Mouse (Mus musculus): ENCODE measurements around the gene Daxx.
A peak's percentile ranks its signal among the peaks of the same experiment; 100 is the strongest.
"Not testable (repeated sequence)": the region's sequence is repeated elsewhere in the genome, so short reads cannot be mapped to it uniquely, and the experiment has no call there.

Gene Daxx

DNA sequence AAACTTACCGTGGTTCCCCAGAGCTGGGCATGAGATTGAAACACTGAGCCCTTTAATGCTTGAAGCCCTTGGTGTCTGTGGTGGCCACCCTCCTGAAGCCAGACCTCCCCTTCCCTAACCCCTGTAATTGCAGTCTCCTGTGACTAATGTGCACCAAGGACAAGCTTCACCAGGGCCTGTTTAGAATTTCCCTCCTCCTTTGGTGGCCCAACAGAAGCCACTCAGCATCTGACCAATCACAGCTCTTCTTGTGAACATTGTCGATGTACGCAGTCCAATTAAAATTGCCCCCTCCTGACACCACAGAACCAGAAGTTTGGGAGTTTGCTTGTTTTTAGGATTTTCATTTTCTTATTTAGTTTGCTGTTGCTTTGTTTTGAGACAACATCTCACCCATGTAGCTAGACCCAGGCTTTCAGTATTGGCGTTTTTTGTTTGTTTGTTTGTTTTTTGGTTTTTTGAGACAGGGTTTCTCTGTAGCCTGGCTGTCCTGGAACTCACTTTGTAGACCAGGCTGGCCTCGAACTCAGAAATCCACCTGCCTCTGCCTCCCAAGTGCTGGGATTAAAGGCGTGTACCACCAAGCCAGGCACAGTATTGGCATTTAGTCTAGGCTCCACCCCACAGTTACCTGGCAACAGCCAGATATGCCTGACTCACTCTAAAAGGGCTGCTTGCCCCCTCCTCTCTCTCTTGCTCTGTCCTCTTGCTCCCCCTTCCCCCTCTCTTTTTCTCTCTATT, 5.1 kb upstream of the Daxx start:
- not testable (repeated sequence) for DNase-seq

DNA sequence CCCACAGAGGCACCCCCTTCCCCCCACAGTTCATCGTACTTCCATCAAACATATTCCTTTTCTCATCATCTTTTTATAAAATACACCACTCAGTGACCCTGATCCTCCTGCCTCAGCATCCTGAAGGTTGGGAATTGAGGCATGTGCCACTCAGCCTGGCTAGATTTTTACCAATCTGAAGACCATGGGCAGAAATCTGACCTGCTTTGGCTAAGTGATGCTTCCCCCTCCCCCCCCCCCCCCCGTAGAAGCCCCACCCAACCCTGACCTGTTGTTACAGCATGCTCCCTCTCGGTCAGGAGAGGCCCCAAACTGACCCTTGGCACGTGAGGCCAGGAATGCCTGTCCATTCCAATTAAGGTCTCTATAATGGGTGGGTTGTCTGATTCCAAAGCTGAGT, 4.4 kb upstream of the Daxx start, which contains the start of gene Platr17:
TSS of gene Platr17 (plus strand) at position 301 of the 400 bp plus-strand sequence.
- DNase-seq = not testable (repeated sequence)

DNA sequence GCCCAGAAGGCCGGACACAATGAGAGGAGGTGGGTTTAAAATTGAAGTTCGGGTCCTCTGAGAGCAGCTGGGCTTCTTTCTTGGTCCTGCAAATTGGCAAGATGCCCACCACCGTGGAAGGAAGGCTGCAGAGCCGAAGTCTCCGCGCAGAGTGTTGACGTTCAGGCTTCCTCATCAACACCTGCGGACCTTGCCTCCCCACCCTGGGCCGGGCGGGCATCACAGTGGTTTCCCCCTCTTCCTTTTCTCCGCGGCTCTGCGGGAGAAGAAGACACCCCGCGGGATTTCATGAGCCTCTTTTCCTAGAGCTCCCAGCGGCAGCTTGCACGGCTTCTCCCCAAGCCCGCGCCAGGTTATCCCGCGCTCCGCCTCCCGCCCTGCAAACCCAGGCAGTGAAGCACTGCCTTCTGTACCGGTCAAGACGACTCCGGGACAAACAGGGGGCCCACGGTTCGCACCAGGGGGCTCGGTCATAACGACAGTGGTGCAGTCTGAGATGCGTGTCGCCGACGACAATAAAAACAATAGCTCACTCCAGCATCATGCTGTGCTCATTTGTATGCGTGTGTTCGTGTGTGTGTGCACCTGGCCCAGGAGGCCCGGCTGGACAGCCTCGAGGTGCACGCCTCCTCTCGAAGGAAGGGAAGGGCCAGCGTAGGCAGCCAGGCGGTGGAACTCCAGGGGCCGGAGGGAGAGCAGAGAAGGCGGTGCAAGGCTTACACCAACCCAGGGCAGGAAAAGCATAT, 710 bp upstream of the Daxx start:
- peak; percentile 52 to 55 for DNase-seq

DNA sequence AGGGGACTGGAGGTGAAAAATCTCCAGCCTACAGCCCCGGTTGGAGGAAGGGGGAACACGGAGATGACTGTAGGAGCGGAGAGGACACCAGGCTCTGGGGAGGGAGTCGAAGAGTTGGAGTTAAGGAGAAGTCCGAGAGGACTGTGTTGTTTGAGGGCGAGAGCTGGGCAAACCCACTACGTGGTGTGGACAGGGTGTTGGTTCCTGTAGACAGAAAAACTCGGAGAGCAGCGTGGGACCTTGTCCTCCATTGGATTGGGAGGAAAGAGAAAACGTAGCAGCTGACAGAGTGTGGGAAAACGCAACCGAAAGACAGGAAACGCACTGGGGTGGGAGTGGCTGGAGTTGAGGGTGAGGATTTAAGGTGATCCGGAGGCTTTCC, 646 bp downstream of the Daxx start:
- DNase-seq = peak; percentile 62 to 68

DNA sequence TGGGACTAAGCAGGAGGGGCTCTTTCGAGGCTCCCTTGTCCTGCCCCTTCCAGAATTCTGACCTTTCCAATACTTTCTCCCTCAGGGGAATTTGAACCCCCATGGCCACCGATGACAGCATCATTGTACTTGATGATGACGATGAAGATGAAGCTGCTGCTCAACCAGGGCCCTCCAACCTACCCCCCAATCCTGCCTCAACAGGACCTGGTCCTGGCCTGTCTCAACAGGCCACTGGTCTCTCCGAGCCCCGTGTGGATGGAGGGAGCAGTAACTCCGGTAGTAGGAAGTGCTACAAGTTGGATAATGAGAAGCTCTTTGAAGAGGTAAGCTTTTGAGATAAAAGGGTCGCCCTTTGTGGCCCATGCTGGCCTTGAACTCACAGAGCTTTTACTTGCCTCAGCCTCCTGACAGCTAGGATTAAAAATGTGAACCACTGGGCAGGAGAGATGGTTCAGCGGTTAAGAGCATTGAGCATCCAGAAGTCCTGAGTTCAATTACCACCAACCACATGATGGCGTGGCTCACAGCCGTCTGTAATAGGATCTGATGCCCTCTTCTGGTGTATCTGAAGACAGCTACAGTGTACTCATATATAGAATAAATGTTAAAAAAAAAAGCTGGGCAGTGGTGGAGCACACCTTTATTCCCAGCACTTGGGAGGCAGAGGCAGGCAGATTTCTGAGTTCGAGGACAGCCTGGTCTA, 1.3 kb downstream of the Daxx start:
- no peak for DNase-seq

DNA sequence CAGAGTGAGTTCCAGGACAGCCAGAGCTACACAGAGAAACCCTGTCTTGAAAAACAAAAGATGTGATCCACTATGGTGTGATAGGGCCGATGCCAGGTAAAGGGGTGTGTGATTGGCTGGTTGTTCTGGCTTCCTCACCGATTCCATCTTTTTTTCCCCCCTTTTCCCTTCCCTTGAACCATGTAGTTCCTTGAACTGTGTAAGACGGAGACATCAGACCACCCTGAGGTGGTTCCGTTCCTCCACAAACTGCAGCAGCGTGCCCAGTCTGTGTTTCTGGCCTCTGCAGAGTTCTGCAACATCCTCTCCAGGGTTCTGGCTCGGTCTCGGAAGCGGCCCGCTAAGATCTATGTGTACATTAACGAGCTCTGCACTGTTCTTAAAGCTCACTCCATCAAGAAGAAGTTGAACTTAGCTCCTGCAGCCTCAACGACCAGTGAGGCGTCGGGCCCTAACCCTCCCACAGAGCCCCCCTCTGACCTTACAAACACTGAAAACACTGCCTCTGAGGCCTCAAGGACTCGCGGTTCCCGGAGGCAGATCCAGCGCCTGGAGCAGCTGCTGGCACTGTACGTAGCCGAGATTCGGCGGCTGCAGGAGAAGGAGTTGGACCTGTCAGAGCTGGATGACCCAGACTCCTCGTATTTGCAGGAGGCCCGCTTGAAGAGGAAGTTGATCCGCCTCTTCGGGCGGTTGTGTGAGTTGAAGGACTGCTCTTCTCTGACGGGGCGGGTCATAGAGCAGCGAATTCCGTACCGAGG, 2.0 kb downstream of the Daxx start:
- DNase-seq = no peak

DNA sequence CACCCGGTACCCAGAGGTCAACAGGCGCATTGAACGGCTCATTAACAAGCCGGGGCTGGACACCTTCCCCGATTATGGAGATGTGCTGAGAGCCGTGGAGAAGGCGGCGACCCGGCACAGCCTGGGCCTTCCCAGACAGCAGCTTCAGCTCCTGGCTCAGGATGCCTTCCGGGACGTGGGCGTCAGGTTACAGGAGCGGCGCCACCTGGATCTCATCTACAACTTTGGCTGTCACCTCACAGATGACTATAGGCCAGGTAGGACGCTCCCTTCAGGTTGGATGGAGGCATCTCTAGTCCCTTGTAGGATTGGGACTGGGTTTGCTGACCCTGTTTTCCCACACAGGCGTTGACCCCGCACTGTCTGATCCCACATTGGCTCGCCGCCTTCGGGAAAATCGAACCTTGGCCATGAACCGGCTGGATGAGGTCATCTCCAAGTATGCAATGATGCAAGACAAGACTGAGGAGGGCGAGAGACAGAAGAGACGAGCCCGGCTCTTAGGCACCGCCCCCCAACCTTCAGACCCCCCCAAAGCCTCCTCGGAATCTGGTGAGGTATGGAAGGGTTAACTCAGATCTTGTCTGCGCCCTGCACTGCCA, 2.7 kb downstream of the Daxx start:
- no peak for DNase-seq

DNA sequence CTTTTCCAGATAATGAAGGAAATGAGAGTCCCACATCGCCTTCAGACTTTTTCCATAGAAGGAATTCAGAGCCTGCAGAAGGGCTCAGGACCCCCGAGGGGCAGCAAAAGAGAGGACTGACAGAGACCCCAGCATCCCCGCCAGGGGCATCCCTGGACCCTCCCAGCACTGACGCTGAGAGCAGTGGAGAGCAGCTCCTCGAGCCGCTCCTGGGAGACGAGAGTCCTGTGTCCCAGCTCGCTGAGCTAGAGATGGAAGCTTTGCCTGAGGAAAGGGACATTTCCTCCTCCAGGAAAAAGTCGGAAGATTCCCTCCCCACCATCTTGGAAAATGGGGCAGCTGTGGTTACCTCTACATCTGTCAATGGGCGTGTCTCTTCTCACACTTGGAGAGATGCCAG, 4.0 kb downstream of the Daxx start:
- no peak for DNase-seq

DNA sequence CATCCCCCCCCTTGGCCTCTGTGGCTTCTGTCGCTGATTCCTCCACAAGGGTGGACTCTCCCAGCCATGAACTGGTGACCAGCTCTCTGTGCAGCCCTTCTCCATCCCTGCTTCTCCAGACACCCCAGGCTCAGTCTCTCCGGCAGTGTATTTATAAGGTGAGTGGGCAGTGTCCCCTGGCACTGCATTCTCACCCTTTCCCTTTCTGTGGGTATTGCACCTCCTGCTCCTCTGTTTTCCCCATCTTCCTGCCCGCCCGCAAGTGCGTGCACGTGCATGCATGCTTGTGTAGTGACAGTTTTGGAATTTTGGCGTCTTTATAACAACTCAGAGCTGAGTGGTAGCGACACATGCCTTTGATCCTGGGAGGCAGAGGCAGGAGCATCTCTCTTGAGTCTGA, 4.7 kb downstream of the Daxx start:
- no peak for DNase-seq

DNA sequence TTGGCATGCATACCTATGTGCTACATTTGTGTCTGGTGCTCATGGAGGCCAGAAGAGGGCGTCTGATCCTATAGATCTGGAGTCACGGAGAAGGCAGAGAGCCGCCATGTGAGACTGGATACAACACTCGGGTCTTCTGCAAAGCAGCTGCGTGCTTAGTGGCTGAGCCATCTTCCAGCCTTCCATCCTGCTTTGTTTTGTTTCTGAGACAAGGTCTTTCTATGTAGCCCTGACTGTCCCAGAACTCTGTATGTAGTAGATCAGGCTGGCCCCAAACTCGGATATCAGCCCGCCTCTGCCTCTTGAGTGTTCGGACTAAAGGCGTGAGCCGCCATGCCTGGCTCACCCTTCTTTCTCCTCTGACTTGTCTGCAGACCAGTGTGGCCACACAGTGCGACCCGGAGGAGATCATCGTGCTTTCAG, 5.8 kb downstream of the Daxx start:
- no peak for DNase-seq

DNA sequence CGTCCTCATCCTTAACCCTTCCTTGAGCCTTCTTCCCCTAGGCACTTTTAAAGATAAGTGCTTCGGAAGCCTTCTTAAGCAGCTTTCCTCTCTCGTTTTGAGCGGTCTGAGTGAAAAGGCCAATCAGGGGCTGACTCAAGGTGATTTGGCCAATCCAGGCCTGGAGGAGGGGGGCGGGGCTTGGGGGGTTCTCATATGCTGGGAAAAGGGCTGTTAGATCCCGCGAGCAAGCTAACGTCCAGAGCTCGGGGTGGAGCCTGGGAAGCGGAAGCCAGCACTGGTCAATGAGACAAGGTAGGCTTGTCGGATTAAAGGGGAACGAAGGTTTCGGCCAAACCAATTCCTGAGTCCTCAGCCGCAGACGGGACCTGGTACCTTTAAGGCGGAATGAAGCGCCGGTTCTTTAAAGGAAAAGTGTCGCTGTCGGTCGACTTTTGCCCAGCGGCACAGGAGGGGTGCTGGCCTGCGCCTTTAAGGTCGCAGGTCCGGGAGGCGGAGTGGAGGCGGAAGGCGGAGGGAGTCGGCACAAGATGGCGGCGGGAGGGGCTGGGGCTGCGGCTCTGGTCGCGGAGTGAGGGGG, 6.5 kb downstream of the Daxx start, which contains the start of the genes Tapbp and Zbtb22:
TSS of gene Tapbp (plus strand) at position 229 of the 580 bp plus-strand sequence.
TSS of gene Zbtb22 (plus strand) at position 234 of the 580 bp plus-strand sequence.
- DNase-seq = peak; percentile 97 to 98

DNA sequence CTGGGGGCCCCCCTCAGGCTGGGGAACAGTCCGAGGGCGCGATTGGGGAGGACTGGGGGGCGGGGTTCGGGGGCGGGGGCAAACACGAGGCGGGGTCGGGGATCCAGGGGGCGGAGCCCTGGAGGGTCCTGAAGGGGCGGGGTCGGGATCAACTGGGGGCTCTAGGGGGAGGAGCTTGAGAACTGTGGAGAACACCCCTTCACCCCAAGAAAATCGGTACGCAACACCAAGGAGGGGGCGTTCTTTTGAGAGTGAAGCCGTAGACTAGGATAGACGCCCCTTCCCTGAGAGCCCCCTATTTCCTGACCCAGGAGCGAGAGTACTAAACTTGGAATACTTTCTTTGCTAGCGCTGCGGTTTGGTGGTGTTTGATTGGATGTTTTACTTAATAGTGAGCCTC, 7.1 kb downstream of the Daxx start:
- DNase-seq = no peak

DNA sequence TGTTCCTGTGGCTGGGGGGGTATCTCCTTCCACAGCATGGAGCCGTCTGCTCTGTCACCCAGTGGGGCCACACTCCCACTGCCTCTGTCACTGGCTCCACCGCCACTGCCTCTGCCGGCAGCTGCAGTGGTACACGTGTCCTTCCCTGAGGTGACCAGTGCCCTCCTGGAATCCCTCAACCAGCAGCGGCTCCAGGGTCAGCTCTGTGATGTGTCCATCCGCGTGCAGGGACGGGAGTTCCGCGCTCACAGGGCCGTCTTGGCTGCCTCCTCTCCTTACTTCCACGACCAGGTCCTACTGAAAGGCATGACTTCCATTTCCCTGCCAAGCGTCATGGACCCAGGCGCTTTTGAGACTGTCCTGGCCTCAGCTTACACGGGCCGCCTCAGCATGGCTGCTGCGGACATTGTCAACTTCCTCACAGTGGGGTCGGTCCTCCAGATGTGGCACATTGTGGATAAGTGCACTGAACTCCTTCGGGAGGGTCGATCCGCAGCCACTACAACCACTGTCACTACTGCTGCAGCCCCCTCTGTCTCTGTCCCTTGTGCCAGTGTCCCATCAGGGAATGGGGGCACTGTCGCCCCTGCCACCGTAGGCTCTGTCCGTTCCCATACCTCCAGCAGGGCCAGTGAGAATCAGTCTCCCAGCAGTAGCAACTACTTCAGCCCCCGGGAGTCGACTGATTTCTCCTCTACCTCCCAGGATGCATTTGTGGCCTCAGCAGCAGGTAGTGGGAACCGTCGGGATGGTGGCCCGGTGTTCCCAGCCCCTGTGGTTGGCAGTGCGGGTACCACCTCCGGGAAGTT, 7.8 kb downstream of the Daxx start:
- peak in 1 of 2 experiments; percentile 27 for DNase-seq

DNA sequence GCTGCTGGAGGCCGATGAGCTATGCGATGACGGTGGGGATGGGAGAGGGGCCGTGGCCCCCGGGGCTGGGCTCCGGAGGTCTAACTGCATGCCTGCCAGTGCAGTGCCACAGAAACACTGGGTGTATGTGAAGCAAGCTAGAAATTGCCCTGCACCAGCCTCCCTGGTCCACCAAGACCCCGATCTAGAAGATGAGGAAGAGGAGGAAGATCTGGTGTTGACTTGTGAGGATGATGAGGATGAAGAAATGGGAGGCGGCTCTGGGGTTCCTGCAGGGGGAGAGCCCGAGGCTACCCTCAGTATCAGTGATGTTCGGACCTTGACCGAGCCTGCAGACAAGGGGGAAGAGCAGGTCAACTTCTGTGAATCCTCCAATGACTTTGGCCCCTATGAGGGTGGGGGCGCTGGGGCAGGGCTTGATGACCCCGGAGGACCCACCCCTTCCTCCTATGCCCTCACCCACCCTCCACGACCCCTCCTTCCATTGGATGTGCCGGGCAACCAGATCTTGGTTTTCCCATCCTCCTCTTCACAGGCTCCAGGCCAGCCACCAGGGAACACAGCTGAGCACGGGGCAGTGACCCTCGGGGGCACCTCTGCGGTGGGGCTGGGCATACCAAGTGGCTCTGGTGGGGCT, 8.6 kb downstream of the Daxx start:
- no peak for DNase-seq

DNA sequence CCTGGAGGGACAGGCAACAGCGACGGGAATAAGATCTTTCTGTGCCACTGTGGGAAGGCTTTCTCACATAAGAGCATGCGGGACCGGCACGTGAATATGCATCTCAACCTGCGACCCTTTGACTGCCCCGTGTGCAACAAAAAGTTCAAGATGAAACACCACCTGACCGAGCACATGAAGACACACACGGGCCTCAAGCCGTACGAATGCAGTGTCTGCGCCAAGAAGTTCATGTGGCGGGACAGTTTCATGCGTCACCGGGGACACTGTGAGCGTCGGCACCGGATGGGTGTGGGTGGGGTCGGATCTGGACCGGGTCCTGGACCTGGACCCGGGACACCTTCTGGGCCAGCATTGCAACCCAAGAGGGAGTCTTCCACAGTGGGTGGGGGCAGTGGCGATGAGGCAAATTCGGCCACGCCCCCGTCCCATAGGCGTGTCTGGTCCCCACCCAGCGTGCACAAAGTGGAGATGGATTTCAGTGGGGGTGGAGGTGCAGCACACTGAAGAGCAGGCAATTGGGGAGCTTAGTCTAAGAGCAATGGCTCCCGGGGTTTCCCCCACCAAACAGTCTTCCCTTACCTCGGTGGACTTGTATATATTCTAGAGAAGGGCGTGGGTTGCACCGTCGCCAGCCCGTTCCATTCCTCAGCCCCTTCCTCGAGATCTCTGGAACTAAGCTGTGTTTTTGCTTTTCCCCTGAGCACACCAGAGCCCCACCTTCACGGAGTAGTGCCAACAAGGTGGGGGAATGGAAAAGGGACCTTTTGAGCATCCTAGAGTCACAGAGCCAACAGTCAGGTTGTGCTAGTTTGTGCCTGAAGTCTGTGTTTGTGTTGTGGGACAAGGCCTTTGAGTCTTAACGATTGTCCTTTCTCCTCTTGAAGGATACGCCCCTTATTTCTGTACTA, 9.3 kb downstream of the Daxx start:
- DNase-seq = peak; percentile 43 to 52

DNA sequence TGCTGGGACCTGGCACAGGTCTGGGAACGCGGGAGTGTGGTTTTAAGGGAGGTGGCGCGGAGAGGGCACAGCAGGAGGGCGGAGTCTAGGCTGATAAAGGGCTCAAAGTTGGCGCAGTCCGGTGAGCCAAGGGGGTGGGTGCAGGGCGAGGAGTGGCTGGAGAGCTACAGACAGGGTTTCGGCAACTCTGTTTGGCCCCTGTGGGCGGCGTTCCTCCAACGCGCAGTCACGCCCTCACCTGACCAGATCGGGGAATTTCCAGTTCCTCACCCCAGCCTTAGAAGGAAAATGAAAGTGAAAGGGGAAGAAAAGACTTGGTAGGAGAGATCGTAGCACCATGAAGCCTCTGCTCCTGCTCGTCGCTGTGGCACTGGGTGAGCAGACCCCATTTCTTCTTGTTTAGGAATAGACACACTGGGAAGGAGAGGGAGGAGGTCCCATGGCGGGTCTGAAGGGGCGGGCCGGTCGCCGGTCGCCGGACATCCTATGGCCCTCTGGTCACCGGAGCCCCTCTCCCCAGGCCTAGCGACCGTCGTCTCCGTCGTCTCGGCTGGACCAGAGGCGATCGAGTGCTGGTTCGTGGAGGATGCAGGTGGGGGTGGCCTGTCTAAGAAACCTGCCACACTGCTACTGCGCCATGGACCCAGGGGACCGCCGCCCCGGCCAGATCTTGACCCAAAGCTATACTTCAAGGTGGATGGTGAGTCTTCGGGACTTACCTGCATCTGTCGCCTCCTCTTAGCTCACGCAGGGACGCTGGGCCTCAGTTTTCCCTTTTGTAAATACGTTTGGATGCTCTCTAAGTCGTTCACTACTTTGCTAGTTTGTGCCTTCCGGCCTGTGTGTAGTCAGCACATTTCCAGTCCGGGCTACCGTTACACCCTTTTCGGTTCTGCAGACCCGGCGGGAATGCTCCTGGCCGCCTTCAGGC, 10.4 kb downstream of the Daxx start:
- peak; percentile 91 to 94 for DNase-seq

DNA sequence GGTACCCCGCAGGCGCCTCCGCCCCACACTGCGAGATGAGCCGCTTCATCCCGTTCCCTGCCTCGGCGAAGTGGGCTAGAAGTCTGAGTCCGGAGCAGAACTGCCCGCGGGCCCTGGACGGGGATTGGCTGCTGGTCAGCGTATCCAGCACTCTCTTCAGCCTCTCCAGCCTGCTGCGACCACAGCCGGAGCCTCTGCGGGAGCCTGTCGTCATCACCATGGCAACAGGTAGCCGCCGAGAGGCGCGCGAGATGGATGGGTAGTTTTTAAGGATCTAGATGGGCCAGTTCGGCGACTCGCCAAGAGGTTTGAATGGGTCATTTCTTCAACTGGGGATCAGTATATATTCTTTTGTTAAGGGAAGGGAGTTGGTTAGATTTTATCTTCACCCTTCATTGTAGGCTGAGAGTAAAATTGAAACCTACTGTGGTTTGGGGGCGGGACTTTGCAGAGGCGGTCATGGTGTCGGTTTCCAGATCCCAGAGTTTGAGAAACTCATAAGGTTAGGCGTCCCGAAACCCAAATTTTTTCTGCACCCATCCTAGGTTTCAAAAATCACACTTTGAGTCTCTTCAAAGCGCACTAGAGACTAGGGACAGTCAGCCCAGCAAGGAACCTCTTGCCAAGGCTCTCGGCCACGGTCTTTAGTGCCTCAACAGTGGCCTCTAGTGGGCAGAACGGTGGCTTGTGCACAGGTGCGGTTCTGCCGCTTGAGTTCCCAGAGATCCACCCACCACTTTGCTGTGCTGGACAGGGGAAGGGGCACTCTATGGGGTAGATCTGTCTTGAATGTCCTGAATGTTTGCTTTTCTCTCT, 11.3 kb downstream of the Daxx start:
- peak; percentile 89 to 90 for DNase-seq

Data from lung, postnatal 4 days (tissue).